Mouse (Mus musculus) midbrain, embryonic 15.5 days (tissue): ENCODE data around the gene Ptprg. TPM values are rescaled to one million over a fixed set of nuclear protein-coding genes. Genes with fewer than 3 reads are reported as not detected.

Source experiments
- ATAC-seq: fragments of 200-750 bp; cut with Nextera tagmentation; replicated peaks from 2 replicates; pipeline ENCODE4 v1.8.0; 2017; ENCODE audit warnings: moderate TSS enrichment
- H3K27ac ChIP-seq: fragments of 300-500 bp; sonication (generic); 2 replicates; pipeline ENCODE4 v1.5.1; 2015; ENCODE audit warnings: mild to moderate bottlenecking, inconsistent platforms
- H3K27me3 ChIP-seq: fragments of 300-500 bp; sonication (generic); replicated peaks from 2 replicates; pipeline ENCODE4 v1.6.1; 2015; ENCODE audit warnings: inconsistent platforms
- H3K36me3 ChIP-seq: fragments of 300-500 bp; sonication (generic); replicated peaks from 2 replicates; pipeline ENCODE4 v1.6.1; 2015; ENCODE audit warnings: inconsistent platforms
- H3K4me1 ChIP-seq: fragments of 300-500 bp; sonication (generic); 2 replicates; pipeline ENCODE4 v1.6.1; 2015; ENCODE audit warnings: inconsistent platforms
- H3K4me2 ChIP-seq: fragments of 300-500 bp; sonication (generic); 2 replicates; pipeline ENCODE4 v1.6.1; 2015; ENCODE audit warnings: inconsistent platforms, mild to moderate bottlenecking, moderate library complexity
- H3K4me3 ChIP-seq: fragments of 300-500 bp; sonication (generic); 2 replicates; pipeline ENCODE4 v1.5.1; 2015; ENCODE audit warnings: mild to moderate bottlenecking, inconsistent platforms
- H3K9ac ChIP-seq: fragments of 300-500 bp; sonication (generic); 2 replicates; pipeline ENCODE4 v1.6.1; 2015; ENCODE audit warnings: mild to moderate bottlenecking, inconsistent platforms
- H3K9me3 ChIP-seq: fragments of 300-500 bp; sonication (generic); 2 replicates; pipeline ENCODE4 v1.6.1; 2016; ENCODE audit warnings: inconsistent platforms
- WGBS: fragments of 180-500 bp; shearing (Covaris S2); methylation state at CpG from one replicate; pipeline ENCODE4 v1.1.7; 2015; ENCODE audit warnings: mixed read lengths; 5-methylcytosine and 5-hydroxymethylcytosine counted together
- polyA plus RNA-seq: library from polyadenylated mRNA; unstranded; fragments of >200 nt; fragmentation: Nextera tagmentation; extraction: Ambion mirVana; gene quantifications from 2 replicates; pipeline ENCODE4 v1.2.1, GENCODE M21; 2015

Ptprg gene
- polyA plus RNA-seq, 1 experiment from 2014 or later = 43.3 TPM

DNA sequence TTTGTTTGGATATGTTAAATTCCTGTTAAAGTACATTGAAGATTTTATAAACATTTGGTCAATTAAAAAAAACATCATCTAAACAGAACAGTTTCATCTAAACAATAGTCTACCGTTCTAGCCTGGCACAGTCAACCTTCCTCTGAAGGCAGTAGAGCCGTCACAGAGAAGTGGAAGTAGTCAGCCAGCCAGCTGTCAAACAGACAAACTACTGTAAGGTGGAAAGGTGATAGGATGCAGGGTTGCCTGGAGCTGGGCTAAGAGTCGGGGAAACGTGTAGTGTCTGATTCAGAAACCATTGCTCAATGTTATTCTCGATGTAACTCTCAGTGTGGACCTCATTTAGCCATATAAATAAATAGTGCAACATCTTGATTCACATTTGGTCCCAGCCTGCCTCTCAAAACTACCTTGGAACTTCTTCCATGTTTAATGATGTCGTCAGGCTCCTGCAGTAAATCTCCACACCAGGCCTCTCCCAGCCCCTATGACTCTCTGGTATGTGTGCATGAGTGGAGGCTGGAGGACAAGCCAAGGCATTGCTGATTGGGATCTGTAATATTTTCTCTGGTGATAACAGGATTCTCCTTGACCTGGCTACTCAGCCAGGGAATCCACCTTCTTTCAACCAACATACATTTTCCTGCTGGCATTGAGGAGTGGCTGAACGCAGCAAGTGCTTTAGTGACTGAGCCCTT lies 178.0 kb downstream of the Ptprg start:
- Histone ChIP-seq H3K4me1 (no peaks in the 10 kb centered on the region), H3K27me3 (no peaks in the 10 kb centered on the region), H3K9me3 (no peaks in the 10 kb centered on the region), H3K4me3 (no peak overlapping the region), H3K27ac (no peak overlapping the region), H3K9ac (no peak overlapping the region), H3K36me3 (no peaks in the 10 kb centered on the region), H3K4me2 (no peak overlapping the region)
- 81% methylated on average over 7 of the region's 7 CpGs for WGBS
- ATAC-seq = no peak

DNA sequence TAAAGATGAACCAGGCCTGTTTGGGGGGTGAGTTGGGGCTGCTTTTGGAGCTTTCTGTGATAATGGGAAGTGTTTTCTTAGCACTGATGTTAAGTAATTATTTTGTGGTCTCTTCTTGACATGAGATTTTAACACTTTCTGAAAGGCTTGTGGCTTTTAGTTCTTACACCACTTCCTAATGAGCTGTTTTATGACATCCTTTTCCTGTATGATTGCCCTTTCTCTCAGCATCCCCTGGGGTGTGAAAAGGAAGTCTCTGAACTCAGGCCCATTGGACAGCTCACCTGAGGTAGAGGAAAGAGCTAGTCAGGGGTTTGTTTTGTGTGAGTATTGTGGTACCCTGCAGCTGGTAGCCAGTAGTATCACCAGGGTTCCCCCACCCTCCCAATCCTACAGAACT lies 179.0 kb downstream of the Ptprg start:
- ATAC-seq = no peak
- H3K4me2 ChIP-seq = no peak overlapping the region
- H3K27me3 ChIP-seq = no peaks in the 10 kb centered on the region
- H3K9me3 ChIP-seq = no peaks in the 10 kb centered on the region
- no peak overlapping the region for H3K4me3 ChIP-seq
- no peak overlapping the region for H3K9ac ChIP-seq
- H3K36me3 ChIP-seq = no peaks in the 10 kb centered on the region
- H3K4me1 ChIP-seq = 0 out of 2 replicates have a peak, but pooled peaks cover 2% of the 10 kb centered on the region
- H3K27ac ChIP-seq = no peak overlapping the region

DNA sequence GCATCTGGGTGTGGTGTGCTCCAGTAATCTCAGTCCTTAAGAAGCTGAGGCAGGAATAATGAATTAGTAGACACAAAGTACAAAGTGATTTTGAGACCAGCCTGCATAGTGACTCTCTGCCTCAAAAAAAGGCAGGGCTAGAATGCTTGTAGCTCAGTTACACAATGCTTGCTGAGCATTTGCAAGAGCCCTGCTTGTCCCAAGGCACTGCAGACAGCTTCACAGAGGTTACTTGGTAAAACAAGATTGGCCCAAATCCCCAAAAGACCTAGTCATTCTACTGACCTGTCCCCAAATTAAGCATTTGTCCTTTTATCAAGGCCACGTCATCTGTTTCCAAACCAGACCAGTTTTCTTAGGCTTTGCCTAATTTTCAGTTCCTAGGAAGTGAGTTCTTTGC lies 190.4 kb downstream of the Ptprg start:
- Histone ChIP-seq H3K9ac (no peak overlapping the region), H3K27ac (no peak overlapping the region), H3K36me3 (no peaks in the 10 kb centered on the region), H3K9me3 (no peaks in the 10 kb centered on the region), H3K4me1 (no peaks in the 10 kb centered on the region), H3K4me3 (no peak overlapping the region), H3K4me2 (no peak overlapping the region), H3K27me3 (no peaks in the 10 kb centered on the region)
- ATAC-seq = no peak
- WGBS = 92% methylated on average over 1 of the region's 1 CpGs

DNA sequence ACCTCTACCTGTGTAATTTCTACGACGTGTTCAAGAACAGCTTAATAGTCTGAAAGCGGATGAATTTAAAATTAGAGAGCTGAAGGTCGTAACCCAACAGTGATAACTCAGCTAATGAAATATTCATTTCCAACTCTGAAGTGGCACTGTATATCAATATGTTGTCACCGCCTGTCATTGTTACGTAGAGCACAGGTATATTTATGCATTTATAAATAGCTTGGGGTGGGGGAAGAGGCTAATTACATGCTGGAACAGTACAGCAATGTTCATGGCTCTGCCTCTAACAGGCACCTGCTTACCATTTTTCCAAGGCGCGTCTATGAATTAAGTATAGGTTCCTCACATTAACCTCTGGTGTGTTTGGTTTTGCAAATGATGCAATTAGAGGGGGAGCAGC lies 199.3 kb downstream of the Ptprg start:
- no peak overlapping the region for H3K27ac ChIP-seq
- H3K4me2 ChIP-seq = no peak overlapping the region
- no peak overlapping the region for H3K4me3 ChIP-seq
- 0 out of 2 replicates have a peak, but pooled peaks have one; percentile 25 for ATAC-seq
- no peak overlapping the region for H3K9ac ChIP-seq
- H3K27me3 ChIP-seq = no peaks in the 10 kb centered on the region
- peaks cover 11% of the 10 kb centered on the region for H3K4me1 ChIP-seq
- no peaks in the 10 kb centered on the region for H3K36me3 ChIP-seq
- 61% methylated on average over 8 of the region's 8 CpGs for WGBS
- H3K9me3 ChIP-seq = no peaks in the 10 kb centered on the region

DNA sequence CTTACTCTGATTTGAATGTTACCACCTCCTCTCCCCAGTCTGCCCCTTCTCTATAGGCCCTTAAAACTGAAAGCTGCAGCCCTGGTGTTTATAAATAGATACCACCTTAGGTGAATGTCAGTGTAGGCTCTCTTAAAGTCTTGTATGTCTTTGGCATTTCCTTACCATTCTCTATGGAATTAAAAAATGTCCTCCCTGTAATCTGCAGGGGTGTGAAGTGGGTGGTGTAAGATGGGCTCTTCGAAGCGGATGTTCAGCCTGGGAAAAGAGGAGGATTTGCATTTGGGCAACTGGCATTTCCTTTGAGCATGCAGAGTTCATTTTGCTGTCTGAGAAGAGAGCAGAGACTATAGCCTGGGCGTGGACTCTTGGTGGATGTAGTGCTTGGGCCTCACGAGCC lies 201.3 kb downstream of the Ptprg start:
- H3K27ac ChIP-seq = no peak overlapping the region
- WGBS = 75% methylated on average over 4 of the region's 4 CpGs
- H3K9me3 ChIP-seq = no peaks in the 10 kb centered on the region
- H3K36me3 ChIP-seq = no peaks in the 10 kb centered on the region
- no peak overlapping the region for H3K4me2 ChIP-seq
- H3K4me1 ChIP-seq = peaks cover 11% of the 10 kb centered on the region
- no peaks in the 10 kb centered on the region for H3K27me3 ChIP-seq
- no peak overlapping the region for H3K9ac ChIP-seq
- no peak overlapping the region for H3K4me3 ChIP-seq
- no peak for ATAC-seq

DNA sequence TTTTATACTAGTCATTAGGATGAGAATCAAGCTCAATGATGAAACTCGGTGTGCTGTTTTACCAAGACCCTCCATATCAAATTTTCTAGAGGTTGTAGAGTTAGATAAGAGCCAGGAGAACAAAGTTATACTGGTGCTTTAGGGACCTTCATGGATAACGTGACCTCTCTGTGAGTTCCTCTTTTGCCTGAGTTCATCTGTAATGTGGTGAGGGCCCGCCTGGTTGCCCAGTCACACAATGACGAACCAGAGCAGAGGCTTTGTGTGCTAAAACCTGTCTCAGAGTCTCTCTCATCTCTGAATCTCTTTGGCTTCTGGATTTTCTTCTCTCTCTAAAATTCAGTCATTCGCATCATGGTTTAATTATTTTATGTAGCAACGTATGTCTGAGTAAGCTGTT lies 204.9 kb downstream of the Ptprg start:
- H3K4me1 ChIP-seq = peaks cover 10% of the 10 kb centered on the region
- 88% methylated on average over 6 of the region's 6 CpGs for WGBS
- H3K9ac ChIP-seq = no peak overlapping the region
- H3K27ac ChIP-seq = no peak overlapping the region
- no peaks in the 10 kb centered on the region for H3K27me3 ChIP-seq
- H3K4me3 ChIP-seq = no peak overlapping the region
- no peak for ATAC-seq
- no peaks in the 10 kb centered on the region for H3K9me3 ChIP-seq
- no peak overlapping the region for H3K4me2 ChIP-seq
- no peaks in the 10 kb centered on the region for H3K36me3 ChIP-seq

DNA sequence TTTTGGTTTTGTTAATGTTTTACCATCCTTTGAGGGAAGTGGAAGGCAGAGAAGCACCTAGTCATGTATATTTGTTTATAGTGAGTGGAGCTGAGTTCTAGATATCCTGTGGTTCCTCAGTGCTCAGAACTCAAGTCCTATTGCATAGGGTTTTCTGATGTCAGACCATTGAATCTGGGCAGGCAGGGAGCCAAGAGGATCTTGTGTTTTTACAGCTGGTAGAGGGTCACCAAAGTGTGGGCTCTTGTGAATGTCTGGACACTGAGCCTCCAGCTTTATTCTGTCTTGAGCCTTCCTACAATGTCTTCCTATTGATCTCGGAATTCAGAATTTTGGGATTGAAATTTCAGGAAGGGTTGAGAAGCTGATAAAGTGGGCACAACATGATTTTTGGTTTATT lies 206.0 kb downstream of the Ptprg start:
- peaks cover 8% of the 10 kb centered on the region; the same call in 1 of the 2 replicates for H3K4me1 ChIP-seq
- H3K4me3 ChIP-seq = no peak overlapping the region
- no peak overlapping the region for H3K9ac ChIP-seq
- H3K27ac ChIP-seq = no peak overlapping the region
- 94% methylated on average over 1 of the region's 1 CpGs for WGBS
- ATAC-seq = no peak
- H3K27me3 ChIP-seq = no peaks in the 10 kb centered on the region
- no peak overlapping the region for H3K4me2 ChIP-seq
- H3K36me3 ChIP-seq = no peaks in the 10 kb centered on the region
- no peaks in the 10 kb centered on the region for H3K9me3 ChIP-seq

DNA sequence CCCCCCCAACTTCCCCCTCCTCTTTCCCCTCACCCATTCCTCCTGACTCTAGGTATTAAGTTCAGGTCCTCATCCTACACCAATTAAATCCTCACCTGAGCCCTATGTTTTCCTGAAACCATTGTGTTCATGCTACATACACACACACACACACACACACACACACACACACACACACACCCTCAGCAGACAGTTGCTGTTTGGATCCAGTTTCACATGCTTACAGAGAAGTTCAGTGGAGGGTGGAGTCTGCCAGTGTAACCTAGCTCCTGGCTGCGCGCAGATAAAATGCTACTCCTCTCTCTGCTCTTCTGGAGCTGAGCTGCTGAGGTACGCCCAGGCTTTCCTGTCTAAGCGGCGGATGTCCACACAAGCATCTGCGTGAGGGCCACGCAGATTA lies 209.7 kb downstream of the Ptprg start:
- H3K36me3 ChIP-seq = no peaks in the 10 kb centered on the region
- no peak overlapping the region for H3K4me3 ChIP-seq
- no peaks in the 10 kb centered on the region for H3K27me3 ChIP-seq
- peaks cover 24% of the 10 kb centered on the region for H3K4me1 ChIP-seq
- H3K9me3 ChIP-seq = no peaks in the 10 kb centered on the region
- H3K27ac ChIP-seq = no peak overlapping the region
- no peak overlapping the region for H3K9ac ChIP-seq
- ATAC-seq = no peak
- H3K4me2 ChIP-seq = no peak overlapping the region
- WGBS = 73% methylated on average over 7 of the region's 7 CpGs

DNA sequence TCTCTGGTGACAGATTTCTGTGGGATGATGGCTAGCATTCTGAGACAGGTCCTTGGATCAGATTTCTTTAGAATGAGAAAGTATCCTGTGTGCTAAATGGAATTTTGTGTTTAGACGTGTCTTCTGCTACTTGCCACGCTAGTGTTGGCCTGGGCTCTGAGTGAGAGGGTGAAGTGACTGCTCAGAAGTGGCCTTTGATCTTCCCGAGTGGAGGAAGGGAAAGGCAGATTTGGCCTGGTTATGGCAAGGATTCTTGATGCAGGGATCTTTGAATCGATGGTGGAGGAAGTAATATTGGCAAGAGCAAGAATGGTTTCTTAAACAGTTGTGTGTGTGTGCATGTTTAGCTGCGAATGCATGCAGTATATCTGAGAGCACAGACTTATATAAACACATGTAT lies 219.4 kb downstream of the Ptprg start:
- Histone ChIP-seq H3K4me3 (no peak overlapping the region), H3K9me3 (no peaks in the 10 kb centered on the region), H3K36me3 (no peaks in the 10 kb centered on the region), H3K27ac (no peak overlapping the region), H3K27me3 (no peaks in the 10 kb centered on the region), H3K4me1 (peaks cover 24% of the 10 kb centered on the region), H3K9ac (no peak overlapping the region), H3K4me2 (no peak overlapping the region)
- 62% methylated on average over 5 of the region's 5 CpGs for WGBS
- ATAC-seq = no peak

DNA sequence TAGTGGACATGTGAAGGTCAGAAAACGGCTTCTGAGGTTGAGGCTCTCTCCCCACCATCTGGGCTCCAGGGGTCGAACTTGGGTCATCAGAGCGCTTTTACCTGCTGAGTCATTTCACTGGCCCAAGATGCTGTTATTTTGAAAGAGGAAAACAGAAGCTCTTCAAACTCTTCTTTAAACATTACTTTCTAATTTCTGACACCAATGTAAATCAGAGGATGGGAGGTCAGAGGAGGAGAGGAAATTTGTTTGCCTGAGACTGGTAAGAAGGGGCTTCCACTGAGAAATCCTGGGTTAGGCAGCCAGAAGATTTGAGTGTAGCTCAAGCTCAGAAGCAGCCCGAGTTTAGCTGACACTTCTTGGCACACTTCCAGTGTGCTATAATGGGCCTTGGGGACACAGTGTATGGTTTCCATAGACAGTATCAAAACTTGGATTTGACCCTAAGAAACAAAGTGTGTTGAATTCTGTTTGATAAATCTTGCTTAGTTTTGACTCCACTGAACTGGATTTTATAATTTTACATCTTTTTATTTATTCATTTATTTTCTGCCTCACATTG lies 221.2 kb downstream of the Ptprg start:
- no peak overlapping the region for H3K27ac ChIP-seq

DNA sequence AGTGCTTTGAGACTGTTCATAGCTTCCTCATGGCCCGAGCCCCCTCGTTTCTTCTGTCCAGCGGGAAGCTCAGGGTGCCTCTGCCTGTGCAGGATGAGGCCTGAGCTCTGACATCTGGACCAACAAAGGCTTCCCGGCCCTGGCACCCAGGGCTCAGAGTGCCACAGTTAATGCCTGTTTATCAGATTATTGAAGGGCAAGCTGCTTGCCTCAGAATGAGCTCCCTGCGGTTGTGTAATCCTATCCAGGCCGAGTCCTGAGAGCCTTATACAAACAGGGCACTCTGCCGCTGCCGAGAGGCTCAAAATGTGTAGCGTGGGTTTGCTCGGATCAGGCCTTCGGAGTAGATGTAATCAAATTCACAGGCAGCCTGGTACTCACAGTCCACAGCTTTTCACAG lies 221.9 kb downstream of the Ptprg start:
- peaks cover 24% of the 10 kb centered on the region for H3K4me1 ChIP-seq
- H3K27me3 ChIP-seq = no peaks in the 10 kb centered on the region
- no peaks in the 10 kb centered on the region for H3K36me3 ChIP-seq
- peak overlapping the region; percentile 2 for H3K4me2 ChIP-seq
- ATAC-seq = peak; percentile 68
- 0 out of 2 replicates have a peak overlapping the region, but pooled peaks have one; percentile 19 for H3K9ac ChIP-seq
- peak overlapping the region; percentile 60 for H3K27ac ChIP-seq
- no peak overlapping the region for H3K4me3 ChIP-seq
- H3K9me3 ChIP-seq = no peaks in the 10 kb centered on the region
- WGBS = 6% methylated on average over 11 of the region's 11 CpGs

More for the DNA sequence above, 221.2 kb downstream of the Ptprg start:
- no peaks in the 10 kb centered on the region for H3K9me3 ChIP-seq
- H3K36me3 ChIP-seq = no peaks in the 10 kb centered on the region
- no peak overlapping the region for H3K4me2 ChIP-seq
- WGBS = 48% methylated on average over 4 of the region's 4 CpGs
- H3K4me1 ChIP-seq = peaks cover 24% of the 10 kb centered on the region
- no peaks in the 10 kb centered on the region for H3K27me3 ChIP-seq
- no peak overlapping the region for H3K4me3 ChIP-seq
- H3K9ac ChIP-seq = no peak overlapping the region
- no peak for ATAC-seq

DNA sequence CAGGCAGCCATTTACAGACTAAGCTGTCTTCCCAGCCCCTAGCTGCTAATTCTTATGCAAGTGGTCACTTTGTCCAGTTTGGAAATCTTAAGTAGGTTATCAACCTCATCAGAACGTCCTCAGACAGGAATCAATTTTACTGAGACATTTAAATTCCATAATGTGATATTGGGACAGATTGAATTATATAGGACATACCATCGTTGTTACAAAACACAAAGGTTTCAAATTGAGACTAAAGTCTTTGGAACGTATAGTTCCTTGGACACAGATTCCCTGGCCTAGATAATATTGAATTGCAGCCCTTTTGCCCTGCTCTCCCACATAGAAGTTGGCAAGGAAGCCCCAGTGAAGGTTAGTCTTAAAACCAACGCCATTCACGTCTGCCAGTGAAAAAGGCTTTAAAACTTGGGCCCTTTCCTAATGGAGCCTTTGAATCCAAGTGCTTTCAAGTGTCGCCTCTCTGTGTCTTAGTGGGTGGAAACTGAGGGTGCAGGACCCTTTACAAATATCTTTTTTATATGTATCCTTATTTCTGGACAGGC lies 222.7 kb downstream of the Ptprg start:
- H3K4me2 ChIP-seq = no peak overlapping the region
- no peaks in the 10 kb centered on the region for H3K9me3 ChIP-seq
- peaks cover 21% of the 10 kb centered on the region for H3K4me1 ChIP-seq
- H3K27me3 ChIP-seq = no peaks in the 10 kb centered on the region
- H3K27ac ChIP-seq = no peak overlapping the region
- H3K9ac ChIP-seq = 0 out of 2 replicates have a peak overlapping the region, but pooled peaks have one; percentile 19
- no peak overlapping the region for H3K4me3 ChIP-seq
- no peaks in the 10 kb centered on the region for H3K36me3 ChIP-seq
- 66% methylated on average over 6 of the region's 6 CpGs for WGBS
- ATAC-seq = no peak

DNA sequence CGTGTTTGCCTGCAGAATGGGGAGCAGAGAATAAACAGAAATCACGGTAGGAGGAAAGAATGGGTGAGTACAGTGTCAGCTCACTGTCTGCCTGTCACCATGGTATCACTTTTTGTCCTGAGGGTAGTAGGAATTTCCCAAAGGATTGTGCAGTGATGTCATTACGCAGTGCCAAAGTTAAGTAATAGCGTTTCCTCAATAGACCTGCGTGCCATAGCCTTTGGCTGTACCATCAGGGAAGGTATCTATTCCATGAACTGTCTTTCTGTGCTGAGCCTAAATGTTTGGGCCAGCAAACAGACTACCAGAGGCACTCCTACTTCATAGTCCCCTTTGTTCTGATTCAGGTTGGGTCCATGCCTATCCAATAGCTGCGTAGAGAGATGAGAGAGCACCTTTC lies 223.2 kb downstream of the Ptprg start:
- no peak for ATAC-seq
- Histone ChIP-seq H3K36me3 (no peaks in the 10 kb centered on the region), H3K9me3 (no peaks in the 10 kb centered on the region), H3K4me3 (no peak overlapping the region), H3K9ac (no peak overlapping the region), H3K4me2 (no peak overlapping the region), H3K4me1 (peaks cover 21% of the 10 kb centered on the region), H3K27ac (no peak overlapping the region), H3K27me3 (no peaks in the 10 kb centered on the region)
- 78% methylated on average over 6 of the region's 6 CpGs for WGBS
